Mouse (Mus musculus) CD8-positive naive resting alpha-beta T cell, adult 2 months (primary cell): ENCODE measurements around the gene 2010109A12Rik.

Experiments
- DNase-seq, 2 experiments: peaks; one replicate each; pipeline ENCODE4 v3.0.0; 2022; ENCODE audit warnings: low read depth in 2 of 2, low spot score in 2 of 2

The 2010109A12Rik gene

DNA sequence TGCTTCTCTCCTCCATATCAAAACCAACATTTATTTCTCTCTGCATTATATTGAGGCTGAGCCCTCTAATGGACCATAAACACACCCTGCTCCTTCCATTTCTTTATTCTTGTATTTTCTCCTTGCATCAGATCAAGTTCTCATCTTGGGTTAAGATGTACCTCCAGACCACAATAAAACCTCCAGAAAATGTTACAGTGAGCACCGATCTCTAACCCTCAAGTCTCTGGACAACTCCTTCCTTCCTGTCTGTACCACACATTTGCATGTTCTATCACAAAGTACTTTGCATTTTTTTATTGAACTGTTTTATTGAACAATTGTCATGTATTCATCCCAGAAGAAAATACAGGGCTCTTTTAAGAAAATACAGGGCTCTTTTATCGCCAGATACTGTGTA lies 23.2 kb downstream of the 2010109A12Rik start:
- no peak for DNase-seq

DNA sequence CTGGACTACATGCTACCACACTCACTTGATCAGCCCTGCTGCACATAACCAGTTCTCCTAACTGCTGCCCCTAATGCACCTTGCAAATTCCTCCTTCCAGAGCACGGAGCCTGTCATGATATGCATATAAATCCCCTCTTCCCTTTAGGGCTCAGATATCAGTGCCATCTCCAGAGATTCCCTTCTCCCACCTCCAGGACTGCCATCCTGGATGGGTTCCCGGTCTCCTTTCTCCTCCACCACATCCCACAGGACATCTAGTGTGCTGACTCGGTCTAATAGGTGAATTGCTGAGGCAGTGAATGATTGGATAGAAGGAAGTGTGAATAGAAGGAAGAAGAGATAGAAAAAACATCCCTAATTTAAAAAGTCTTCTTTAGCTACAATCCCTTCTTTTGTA lies 25.4 kb downstream of the 2010109A12Rik start:
- DNase-seq = no peak

DNA sequence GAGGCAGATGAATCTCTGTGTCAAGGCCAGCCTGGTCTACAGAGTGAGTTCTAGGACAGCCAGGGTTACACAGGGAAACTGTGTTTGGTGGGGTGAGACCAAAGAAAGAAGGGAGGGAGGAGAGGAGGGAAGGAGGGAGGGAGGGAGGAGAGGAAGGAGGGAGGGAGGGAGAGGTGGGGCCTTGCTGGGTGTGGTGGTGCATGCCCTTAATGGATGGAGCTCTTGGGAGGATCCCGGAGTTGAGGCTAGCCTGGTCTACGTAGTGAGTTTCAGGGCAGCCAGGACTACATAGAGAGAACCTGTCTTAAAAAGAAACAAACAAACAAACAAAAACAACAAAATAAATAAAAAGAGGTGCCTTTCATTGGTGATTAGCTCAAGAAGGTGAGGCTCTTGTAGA lies 26.5 kb downstream of the 2010109A12Rik start:
- DNase-seq = no peak

DNA sequence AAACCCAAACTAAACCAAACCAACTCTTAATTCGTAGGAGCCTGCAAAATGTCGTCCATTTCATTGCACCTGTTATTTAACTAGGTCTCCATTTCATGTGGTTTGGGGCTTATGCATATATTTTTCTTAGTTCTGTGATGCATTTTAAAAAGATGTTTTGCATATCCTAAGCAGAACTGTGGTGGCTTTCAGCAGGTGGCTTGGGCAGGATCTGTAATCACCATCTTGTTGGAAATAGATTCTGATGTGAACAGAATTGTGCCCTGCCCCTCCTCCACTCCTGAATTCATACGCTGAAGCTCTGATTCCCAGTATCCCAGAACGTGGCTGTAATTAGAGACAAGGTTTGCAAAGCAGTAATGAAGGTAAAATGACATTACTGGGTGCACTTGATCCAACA lies 27.8 kb downstream of the 2010109A12Rik start:
- DNase-seq = no peak

DNA sequence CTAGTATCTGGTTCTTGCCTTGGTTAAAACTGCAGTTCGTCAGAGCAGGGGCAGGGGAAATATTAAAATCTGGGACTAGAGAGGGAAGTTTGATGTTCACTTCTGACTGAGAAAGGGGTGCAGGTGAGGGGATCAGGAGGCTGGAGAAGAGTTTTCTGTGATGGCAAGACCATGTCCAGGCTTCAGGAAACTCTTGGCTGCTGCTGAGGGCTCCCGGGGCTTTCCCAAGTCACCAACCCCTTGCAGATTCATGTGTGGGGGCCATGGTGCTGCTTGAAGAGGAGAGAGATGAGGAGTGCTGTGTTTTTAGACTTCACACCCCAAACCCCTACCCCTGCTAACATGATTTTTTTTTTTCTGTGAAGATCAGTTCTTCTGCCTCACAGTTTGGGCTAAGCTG lies 28.3 kb downstream of the 2010109A12Rik start:
- no peak for DNase-seq

DNA sequence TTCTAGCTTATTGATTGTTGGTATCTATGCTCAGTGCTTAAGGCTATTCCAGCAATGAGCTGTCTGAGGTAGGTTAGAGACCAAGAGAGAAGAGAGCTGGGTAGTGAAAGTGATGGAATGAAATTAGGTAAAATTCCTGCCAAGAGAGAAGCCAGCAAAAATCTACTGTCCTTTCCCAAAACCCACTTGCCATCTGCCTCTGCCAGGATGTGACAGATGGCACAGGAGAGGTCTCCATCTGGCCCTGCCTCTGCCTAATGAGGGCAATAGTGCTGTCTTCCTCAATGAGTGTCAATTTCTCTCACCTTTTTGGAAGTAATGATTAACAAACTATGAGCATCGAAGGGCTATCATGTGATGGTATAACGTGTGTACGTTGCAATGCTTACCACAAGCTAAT lies 29.6 kb downstream of the 2010109A12Rik start:
- DNase-seq = no peak

DNA sequence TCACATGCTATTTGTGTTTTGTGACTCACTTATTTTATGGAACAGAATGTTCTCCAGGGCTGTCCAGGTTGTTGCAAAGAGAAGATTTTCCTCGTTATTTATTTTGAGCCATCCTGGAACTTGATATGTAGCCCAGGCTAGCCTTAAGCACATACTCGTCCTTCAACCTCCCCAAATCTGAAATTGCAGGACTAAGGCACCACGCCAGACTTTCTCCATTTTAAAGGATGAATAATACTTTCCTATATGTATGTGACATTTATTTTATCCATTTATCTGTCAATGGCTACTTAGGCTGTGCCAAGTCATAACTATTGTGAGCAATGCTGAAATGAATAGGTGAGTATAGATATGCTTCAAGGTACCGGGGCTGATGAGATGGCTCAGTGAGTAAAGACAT lies 30.2 kb downstream of the 2010109A12Rik start:
- DNase-seq = no peak

DNA sequence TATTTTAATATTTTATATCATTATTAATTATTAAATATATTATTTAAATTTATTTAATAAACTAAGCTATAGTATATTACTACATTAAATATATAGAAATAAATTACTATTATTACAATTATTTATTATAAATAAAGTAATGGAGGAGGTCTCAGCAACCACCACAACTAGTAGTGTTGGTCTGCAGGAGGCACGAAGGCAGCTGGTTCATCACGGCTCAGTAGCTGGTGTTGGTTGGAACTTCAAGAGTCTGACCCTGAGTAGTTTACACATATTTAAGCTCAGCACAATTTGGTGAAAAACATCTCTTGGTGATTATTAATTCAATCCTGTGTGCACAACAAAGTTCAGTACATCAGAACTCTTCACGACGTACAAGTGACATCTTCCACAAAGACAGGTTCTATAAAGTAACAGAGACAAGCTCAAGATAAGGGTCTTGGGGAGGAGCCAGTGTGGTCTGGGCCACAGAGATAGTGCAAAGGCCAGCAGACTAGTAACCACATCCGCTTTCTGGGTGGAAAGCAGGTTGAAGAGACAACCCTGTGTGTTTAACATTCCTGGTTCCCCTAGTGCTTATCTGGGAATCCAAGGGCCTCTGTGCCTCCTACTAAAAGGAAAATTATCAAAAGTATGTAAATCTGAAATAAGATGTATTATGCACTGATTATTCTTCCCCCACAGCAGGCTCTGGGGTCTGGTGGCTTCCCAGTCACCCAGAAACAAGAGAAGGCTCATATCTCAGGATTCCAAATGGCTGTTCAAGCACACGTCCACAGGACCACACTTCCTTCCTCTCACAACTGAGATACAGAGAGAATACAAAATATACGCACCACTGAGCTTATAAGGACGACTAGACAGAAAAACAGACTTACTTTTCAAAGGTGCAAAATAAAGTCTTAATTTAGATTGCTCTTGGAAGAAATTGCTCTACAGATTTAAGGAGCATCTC lies 33.5 kb downstream of the 2010109A12Rik start:
- DNase-seq = peak; percentile 20 to 42

DNA sequence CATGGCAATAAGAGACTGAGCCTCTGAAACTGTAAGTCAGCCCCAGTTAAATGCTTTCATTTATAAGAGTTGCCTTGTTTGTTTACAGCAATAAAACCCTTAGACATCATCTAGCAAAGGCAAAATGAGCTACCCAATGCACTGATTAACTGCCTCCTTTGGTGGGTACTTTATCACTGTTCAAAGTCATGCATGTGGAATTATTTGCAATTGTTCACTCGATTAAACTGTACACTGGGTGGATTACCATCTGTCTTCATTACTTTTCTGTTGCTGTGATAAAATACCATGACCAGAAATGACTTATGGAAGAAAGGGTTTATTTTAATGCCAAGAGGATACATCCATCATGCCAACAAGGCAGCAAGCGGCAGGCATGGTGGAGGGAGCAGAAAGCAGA lies 39.0 kb downstream of the 2010109A12Rik start:
- no peak for DNase-seq

DNA sequence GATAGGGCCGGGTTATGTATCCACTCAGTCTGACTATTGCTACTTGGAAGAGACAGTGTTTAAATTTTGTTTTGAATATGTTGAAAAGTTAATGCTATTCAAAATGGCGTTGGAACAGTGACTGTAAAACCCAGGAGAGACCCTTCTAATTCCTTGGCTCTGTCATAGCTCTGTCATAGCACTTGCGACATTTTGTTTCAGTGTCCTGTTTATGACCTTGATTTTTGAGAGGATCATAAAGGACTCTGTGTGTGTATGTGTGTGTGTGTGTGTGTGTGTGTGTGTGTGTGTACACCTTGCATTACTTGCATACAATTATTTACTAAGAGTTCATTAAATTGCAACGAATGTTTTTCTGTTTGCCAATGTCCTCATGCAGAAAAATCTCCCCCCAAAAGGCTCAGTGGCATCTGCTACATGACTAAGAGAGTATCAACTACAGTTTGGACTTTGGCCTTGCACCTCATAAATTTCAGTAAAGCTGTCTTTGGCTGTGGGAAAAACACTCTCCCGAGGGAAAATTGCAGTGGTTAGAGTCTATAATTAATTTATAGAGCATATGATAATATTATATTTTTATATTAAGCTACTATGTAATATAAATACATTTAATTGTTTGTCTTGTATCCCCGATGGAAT lies 43.7 kb downstream of the 2010109A12Rik start:
- no peak for DNase-seq

DNA sequence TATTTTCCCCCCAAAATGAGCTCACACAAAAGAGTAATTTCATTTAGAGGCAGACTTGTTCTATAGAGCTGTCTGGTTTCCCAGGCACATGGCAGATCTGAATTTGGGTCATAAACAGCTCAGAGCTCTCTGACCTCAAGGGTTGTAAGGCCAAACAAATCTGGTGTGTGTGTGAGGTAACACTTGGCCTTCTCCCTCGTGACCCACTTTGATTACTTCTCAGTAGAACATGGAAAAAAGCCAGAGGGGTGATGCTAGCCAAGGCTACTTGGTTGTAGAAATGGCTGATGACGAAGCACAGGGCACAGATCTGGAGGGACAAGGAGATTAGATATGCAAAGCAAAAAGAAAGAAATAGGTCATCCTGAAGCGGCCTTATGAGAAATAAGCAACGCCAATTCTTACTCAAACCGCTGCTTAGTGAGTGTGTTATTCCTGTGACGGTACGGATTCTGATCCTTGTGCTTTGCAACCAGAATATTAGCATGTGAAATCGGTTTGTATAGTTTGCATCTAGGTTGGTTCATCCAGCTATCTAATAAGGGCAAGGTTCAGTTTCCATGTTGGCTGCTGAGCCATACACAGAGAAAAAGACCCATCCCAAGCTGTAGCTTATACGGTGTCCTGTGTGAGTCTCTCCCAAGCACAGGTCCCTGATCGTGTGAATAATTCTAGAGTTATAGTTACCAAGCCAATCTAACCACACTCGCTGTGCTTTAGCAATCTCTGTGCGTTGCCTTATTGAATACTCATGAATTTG lies 44.9 kb downstream of the 2010109A12Rik start:
- DNase-seq = no peak

DNA sequence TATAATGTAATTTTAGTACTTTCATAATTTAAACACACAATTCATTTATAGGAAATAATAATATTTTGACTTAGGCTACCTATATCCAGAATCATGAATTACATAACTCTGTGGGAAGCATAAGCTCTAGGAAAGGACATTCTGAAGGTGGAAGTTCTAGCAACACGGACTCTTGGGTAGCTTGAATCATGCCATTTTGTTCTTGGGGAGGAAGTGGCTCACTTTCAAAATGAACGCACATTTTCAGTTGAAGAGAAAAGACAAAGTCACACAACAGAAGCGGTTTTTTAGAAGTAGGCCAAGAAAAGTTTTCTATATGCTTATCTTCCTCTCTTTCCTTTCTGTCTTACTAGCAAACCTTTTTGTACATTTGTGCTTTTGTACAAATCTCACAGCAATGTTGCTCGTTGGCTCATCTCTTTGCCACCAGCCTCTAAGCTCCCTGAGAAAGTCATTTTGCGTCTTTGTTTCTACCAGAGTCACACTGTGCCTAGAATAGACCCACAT lies 49.5 kb downstream of the 2010109A12Rik start:
- no peak for DNase-seq

DNA sequence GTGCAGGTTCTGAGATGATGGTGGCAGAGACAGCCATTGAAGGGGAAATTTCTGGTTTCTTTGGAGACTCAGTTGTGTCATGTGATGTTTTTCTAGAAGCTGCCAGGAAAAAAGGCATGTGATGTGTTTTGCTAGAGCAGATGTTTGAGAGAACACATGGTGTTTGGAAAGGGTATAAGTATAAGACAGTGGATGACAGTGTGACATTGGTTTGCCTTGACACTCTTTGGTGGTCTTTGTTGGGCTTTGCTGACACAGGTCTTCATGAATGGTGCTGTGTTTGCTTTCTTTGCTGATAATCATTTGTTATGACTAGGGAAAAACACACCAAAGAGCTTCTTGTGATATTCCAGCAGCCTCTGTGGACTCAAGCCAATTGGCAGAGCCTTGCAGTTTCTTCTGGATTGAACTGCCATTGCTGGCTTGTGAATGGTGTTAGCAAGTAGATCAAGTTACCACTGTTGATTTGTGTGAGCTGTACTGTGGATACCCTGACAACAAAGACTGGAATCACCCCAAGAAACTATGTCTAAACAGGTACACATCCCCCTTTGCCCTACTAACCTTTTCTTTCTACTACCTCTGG lies 50.6 kb downstream of the 2010109A12Rik start:
- DNase-seq = no peak

DNA sequence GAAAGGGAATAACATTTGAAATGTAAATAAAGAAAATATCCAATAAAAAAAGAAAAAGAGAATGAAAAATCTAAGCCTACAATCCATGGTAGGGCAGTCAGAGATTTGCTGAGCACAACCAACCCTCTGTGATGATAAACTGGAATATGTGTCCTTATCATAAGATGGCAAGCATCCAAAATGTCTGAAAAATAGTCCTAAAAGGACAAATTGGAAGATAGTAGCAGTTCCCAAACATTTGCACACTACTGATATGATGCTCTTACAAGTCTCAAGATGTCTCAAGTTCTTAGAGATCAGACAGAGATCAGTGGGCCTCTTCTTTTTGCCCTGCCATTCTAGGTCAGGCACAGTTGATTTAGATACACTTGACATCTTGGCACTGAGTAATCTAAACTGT lies 53.0 kb downstream of the 2010109A12Rik start:
- DNase-seq = no peak

DNA sequence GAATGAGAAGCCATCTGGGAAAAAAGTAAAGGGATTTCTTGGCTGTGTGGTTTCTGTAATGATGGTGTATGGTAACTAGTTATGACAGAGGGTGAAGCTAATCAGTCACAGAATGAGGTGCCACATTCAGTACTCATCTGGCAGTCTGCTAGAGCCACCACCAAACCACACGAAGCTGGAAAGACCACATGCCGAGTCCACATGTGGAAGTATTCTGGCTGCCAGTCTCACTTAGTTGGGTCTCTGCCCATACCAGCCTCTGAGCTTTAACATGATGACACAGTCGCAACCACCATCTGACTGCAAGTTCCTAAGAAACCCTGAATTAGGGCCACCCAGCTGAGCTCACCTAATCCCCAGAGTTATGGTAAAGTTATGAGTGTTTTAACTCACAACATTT lies 54.7 kb downstream of the 2010109A12Rik start:
- DNase-seq = no peak

DNA sequence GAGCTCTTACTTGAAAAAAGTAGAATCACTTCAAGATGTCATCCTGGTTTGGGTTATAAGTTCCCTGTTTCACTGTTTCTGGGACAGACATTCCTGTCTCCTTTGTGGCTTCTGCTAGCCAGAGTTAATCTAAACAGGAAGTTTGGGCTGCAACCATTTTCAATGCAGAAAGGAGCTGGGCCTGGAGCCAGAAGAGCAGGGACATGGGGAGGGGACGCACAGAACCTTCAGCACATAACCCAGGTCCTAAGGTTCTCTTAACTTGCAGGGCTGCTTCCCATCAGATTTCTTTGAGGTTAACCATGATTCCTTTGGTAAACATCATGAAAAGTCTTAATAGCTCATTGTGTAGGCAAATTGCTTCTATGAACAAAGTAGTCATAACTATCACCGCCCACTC lies 56.4 kb downstream of the 2010109A12Rik start:
- DNase-seq = no peak
